Mouse (Mus musculus): ENCODE results near the gene Zfp69. TPM values are rescaled to one million over a fixed set of nuclear protein-coding genes. Genes with fewer than 3 reads are reported as not detected.
A peak's percentile ranks its signal among the peaks of the same experiment; 100 is the strongest.

Gene Zfp69
- polyA plus RNA-seq, 1 experiment from 2014 or later = 11.9 TPM

DNA sequence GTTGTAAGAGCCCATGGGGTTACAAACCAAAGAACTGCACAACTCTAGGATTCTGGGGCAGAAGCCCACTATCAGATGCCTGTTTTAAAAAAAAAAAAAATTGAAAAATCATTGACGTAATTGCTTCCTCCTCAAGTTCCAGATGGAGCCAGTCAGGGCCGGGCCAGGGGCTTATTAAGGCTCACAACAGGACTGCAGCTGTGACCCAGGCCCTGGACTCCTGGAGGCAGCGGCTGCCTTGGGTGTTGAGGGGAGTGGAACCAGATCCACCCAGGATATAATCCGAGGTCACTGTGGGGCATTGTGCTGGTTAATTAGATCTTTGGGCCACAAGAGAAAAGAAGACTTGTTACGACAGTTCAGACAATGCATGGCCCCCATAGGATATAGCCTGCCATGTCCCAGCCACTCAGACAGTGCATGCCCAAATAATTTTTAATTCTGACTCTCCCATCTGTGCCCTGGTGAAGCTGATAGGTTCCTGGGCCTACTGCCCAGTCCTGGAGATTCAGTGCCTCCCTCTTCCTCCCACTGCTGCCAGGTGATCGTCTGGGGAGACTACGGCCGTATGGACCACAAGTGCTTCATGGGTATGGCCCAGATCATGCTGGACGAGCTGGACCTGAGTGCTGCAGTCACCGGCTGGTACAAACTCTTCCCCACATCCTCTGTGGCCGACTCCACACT, 60.6 kb downstream of the Zfp69 start:
- peak overlapping the region; percentile 8 for H3K27ac ChIP-seq
- H3K27me3 ChIP-seq (ENCODE audit: low read depth, poor library complexity, severe bottlenecking) = 0 out of 2 replicates have a peak, but pooled peaks cover 3% of the 10 kb centered on the region
- H3K4me3 ChIP-seq = no peak overlapping the region
- H3K4me1 ChIP-seq = peaks cover 51% of the 10 kb centered on the region
- H3K36me3 ChIP-seq = no peaks in the 10 kb centered on the region
- peak; percentile 68 for DNase-seq (ENCODE audit: low spot score)
- H3K9me3 ChIP-seq (replicated peaks) = no peaks in the 10 kb centered on the region
- WGBS = 65% methylated on average over 11 of the region's 11 CpGs

DNA sequence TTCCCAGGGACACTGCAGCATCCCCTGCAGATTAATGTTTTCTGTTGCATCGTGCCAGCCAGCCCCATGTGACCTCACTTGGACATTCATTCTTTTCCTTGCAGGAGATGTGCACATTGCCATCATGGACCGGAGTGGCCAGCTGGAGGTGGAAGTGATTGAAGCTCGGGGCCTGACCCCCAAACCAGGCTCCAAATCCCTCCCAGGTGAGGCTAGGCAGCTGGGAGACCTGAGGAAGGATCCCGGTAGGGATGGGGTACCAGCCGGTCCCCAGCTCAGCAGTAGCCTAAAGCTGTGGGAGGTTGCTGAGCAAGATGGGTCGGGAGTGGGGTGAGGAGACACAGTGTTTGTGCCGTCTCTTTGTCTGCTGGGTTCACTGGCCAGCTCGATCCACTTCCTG, 62.6 kb downstream of the Zfp69 start:
- Histone ChIP-seq H3K4me1 (peaks cover 60% of the 10 kb centered on the region), H3K4me3 (no peak overlapping the region)
- 72% methylated on average over 8 of the region's 8 CpGs for WGBS

DNA sequence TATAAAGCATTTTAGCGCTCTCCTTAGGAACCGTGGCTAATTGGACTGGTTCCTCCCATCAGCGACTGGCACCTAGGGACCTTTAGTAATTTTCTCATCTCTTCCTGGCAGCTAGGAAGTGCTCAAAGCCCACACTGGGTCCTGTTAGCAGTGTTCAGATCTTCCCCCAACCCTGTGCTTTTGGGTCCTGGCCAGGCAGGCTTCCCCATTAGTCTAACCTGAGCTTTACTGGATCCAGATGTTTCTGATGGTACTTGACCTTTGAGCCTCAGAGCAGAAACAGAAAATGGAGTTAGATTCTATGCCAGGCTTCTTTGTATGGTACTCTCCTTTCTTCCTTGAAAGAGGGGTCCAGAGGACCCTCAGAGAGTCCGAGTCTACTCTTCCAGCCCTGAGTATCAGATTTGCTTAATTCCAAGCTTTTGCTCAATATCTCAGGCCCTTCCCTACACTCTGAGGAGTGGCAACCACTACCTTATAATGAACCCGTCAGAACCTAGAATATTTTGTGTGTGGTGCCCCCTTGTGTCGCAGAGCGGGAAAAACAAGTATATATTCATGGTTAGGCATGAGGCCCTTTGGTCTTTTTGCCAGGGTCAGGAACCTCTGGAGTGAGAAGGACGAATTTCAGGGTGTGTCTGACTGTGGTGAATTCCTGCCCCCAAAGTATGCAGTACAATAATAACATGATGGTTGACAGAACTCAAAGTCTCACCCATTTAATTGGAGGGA, 64.0 kb downstream of the Zfp69 start:
- Histone ChIP-seq H3K4me3 (no peak overlapping the region), H3K27me3 (ENCODE audit: low read depth, poor library complexity, severe bottlenecking) (0 out of 2 replicates have a peak, but pooled peaks cover 6% of the 10 kb centered on the region), H3K27ac (no peak overlapping the region), H3K36me3 (no peaks in the 10 kb centered on the region), H3K4me1 (peaks cover 65% of the 10 kb centered on the region), H3K9me3 (replicated peaks) (no peaks in the 10 kb centered on the region)
- WGBS = 25% methylated on average over 8 of the region's 8 CpGs
- peak; percentile 56 for DNase-seq (ENCODE audit: low spot score)

More for the DNA sequence above, 62.6 kb downstream of the Zfp69 start:
- Histone ChIP-seq H3K27me3 (ENCODE audit: low read depth, poor library complexity, severe bottlenecking) (0 out of 2 replicates have a peak, but pooled peaks cover 3% of the 10 kb centered on the region), H3K9me3 (replicated peaks) (no peaks in the 10 kb centered on the region), H3K27ac (0 out of 2 replicates have a peak overlapping the region, but pooled peaks have one; percentile 14), H3K36me3 (no peaks in the 10 kb centered on the region)
- DNase-seq (ENCODE audit: low spot score) = no peak

DNA sequence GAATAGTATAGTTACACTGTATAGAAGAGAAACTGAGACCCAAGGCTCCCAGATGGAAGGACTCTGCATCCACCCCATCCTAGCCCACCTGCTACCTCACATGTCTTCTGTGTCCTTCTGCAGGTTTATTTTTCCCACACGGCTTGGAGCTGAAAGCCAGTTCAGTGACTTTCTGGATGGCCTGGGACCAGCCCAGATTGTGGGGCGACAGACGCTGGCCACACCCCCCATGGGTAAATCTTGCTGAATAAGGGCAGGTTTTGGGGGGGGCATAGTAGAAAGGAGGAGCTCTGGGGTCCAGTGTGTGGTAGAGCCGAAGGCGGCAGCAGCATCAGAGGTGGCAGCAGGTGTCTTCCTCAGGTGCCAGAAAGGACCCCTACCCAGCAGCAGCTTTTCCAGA, 64.7 kb downstream of the Zfp69 start:
- no peak overlapping the region for H3K27ac ChIP-seq
- 0 out of 2 replicates have a peak, but pooled peaks cover 4% of the 10 kb centered on the region for H3K27me3 ChIP-seq (ENCODE audit: low read depth, poor library complexity, severe bottlenecking)
- DNase-seq (ENCODE audit: low spot score) = no peak
- no peaks in the 10 kb centered on the region for H3K36me3 ChIP-seq
- H3K4me1 ChIP-seq = peaks cover 69% of the 10 kb centered on the region
- H3K9me3 ChIP-seq (replicated peaks) = no peaks in the 10 kb centered on the region
- 83% methylated on average over 5 of the region's 5 CpGs for WGBS
- H3K4me3 ChIP-seq = no peak overlapping the region

DNA sequence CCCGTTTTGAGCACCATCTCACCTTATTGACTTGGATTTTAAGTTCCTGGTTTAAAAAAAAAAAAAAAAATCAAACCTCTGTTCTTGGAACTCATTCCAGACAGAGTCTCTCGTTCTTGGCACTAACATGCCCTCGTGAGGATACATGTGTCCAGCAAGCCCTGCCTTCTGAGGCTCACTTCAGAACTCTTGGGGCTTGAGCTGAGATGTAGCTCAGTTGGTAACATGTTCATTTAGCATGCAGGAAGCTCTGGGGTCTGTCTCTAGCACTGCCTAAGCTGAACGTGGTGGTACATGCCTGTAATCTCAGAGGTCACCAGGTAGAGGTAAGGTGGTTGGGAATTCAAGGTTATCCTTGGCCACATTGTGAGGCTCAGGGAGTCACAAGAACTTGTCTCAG, 65.4 kb downstream of the Zfp69 start:
- Histone ChIP-seq H3K27me3 (ENCODE audit: low read depth, poor library complexity, severe bottlenecking) (0 out of 2 replicates have a peak, but pooled peaks cover 4% of the 10 kb centered on the region), H3K4me3 (no peak overlapping the region), H3K27ac (no peak overlapping the region), H3K4me1 (peaks cover 63% of the 10 kb centered on the region), H3K9me3 (replicated peaks) (no peaks in the 10 kb centered on the region), H3K36me3 (no peaks in the 10 kb centered on the region)
- WGBS = 53% methylated on average over 4 of the region's 4 CpGs
- no peak for DNase-seq (ENCODE audit: low spot score)

DNA sequence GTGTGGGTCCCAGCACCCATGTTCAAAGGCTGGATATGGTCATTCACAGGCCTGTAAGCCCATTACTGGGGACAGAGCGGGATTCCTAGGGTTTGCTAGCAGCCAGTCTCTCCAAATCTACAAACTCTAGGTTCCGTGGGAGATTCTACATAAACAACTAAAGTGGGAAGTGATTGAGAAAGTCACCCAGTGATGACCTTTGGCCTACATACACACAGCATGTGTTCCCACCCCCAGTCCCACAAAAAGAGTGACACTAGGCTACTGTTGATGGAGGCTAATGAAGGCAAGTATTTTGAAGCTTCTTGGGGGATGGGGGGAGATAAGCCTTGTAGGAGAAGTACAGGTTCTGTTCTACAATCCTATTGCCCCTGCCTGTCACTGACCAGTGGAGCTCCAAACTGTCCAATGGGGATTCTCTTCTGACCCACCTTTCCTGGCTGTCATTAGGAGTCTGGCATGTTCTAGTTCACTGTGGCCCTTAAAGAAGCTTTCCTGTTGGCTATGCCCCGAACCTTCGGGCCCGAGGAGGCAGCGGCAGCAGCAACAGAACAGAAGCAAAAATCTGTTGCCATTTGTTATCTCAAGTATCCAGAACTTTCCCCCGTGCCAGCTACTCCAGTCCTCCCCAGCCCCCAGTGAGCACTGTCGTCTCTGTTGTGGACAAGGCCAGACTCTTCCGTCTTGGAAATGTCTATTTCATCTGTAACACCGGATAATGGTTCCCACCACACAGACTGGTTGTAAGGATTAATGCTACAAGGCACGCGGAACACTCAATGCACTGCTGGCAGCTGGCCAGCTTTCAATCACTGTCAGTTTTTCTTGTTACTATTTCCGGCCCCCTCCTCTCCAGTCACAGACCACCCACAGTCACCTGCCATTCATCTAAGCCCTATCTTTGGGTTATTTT, 66.0 kb downstream of the Zfp69 start:
- no peaks in the 10 kb centered on the region for H3K36me3 ChIP-seq
- WGBS = 57% methylated on average over 13 of the region's 13 CpGs
- no peaks in the 10 kb centered on the region for H3K9me3 ChIP-seq (replicated peaks)
- no peak for DNase-seq (ENCODE audit: low spot score)
- H3K4me1 ChIP-seq = peaks cover 61% of the 10 kb centered on the region
- no peak overlapping the region for H3K27ac ChIP-seq
- no peak overlapping the region for H3K4me3 ChIP-seq
- 0 out of 2 replicates have a peak, but pooled peaks cover 4% of the 10 kb centered on the region for H3K27me3 ChIP-seq (ENCODE audit: low read depth, poor library complexity, severe bottlenecking)

DNA sequence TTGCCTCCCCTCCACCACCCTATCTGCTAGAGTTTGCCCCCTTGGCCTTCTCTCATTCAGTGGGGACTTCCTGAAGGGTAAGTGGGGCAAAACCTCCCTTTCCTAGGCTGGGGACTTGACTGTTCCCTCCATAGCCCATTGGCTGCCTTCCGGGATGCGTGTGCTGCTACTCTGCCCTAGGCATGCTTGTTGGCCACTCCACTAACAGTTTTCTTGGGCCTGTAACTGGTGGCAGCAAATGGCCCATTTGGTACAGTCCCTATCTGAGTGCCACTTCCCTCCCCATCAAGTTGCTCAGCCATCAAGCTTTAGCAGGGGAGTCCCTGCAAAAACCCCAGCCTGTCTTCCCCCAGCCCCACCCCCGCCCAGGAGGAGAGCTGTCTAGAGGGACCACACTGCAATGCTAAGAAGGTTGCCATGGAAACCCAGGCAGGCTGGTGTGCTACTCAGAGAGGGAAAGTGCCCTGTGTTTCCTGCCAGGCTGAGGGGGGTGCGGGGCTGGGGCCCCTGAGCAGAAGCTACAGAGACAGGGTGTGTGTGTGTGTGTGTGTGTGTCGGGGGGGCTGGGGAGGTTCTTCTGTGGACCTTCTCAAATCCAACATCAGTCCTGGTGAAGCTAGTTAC, 69.4 kb downstream of the Zfp69 start:
- no peak for DNase-seq (ENCODE audit: low spot score)
- H3K4me1 ChIP-seq = peaks cover 36% of the 10 kb centered on the region
- H3K27ac ChIP-seq = no peak overlapping the region
- H3K4me3 ChIP-seq = no peak overlapping the region
- no peaks in the 10 kb centered on the region for H3K36me3 ChIP-seq
- H3K27me3 ChIP-seq (ENCODE audit: low read depth, poor library complexity, severe bottlenecking) = 0 out of 2 replicates have a peak, but pooled peaks cover 4% of the 10 kb centered on the region
- WGBS = 47% methylated on average over 5 of the region's 5 CpGs
- no peaks in the 10 kb centered on the region for H3K9me3 ChIP-seq (replicated peaks)

DNA sequence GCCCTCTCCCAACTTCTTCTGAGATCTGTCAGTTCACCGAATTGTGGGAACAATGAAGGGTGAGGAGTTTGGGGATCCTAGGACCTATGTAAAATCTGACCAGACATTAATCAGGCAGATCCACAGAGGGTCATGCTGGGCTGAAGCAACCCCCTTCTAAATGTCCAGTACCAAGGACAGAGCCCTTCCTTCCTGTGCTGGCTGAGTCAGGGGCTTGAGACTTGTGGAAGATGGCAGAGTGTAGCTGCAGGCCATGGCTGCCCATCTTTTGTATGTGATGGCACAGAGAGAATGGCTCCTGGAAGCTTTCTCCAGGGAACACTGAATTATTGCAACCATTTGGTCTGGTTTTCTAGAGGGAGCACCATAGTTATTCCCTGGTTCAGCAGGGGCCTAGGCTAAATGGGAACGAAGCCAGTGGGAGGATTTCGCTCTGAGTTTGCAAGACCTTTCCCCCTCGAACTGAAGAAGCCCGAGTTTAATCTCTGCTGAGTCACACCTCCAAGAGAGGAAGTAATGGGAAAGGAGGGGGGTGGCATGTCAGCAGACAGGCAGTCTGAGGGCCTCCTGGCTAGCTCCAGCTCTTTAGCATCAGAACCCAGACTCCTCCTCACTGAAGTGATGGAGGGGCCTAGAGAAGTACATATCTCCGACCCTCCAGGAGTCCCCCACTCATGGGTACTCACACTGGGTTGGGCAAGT, 70.6 kb downstream of the Zfp69 start:
- WGBS = 62% methylated on average over 6 of the region's 6 CpGs
- 0 out of 2 replicates have a peak, but pooled peaks cover 4% of the 10 kb centered on the region for H3K27me3 ChIP-seq (ENCODE audit: low read depth, poor library complexity, severe bottlenecking)
- no peak overlapping the region for H3K27ac ChIP-seq
- H3K9me3 ChIP-seq (replicated peaks) = no peaks in the 10 kb centered on the region
- DNase-seq (ENCODE audit: low spot score) = no peak
- no peaks in the 10 kb centered on the region for H3K36me3 ChIP-seq
- H3K4me3 ChIP-seq = no peak overlapping the region
- H3K4me1 ChIP-seq = peaks cover 25% of the 10 kb centered on the region

Small RNA genes lying within 50 kb of the gene (microRNA-seq; reads per million reads assigned to microRNA genes)
- gene Mir7015 = not detected

Other genes starting within 250 kb of the Zfp69 start
- 3.0 and 6.9 TPM in 2 replicates for gene Kcnq4, start 203.1 kb downstream of the Zfp69 start, polyA plus RNA-seq (2016; fragmentation: Nextera tagmentation; extraction: Ambion mirVana)
- 129 TPM in 2 replicates for gene Nfyc, start 120.1 kb downstream of the Zfp69 start, polyA plus RNA-seq (2016; fragmentation: Nextera tagmentation; extraction: Ambion mirVana)
- 0.24 and 0.39 TPM in 2 replicates for gene Rims3, start 96.9 kb downstream of the Zfp69 start, polyA plus RNA-seq (2016; fragmentation: Nextera tagmentation; extraction: Ambion mirVana)
- 36.4 and 37.3 TPM in 2 replicates for gene Exo5, start 26.7 kb downstream of the Zfp69 start, polyA plus RNA-seq (2016; fragmentation: Nextera tagmentation; extraction: Ambion mirVana)
- 14.2 and 14.3 TPM in 2 replicates for gene Smap2, start 65.5 kb upstream of the Zfp69 start, polyA plus RNA-seq (2016; fragmentation: Nextera tagmentation; extraction: Ambion mirVana)
- 1.1 and 9.1 TPM in 2 replicates for gene Col9a2, start 87.7 kb upstream of the Zfp69 start, polyA plus RNA-seq (2016; fragmentation: Nextera tagmentation; extraction: Ambion mirVana)
- 26.3 and 26.4 TPM in 2 replicates for gene Zmpste24, start 146.5 kb upstream of the Zfp69 start, polyA plus RNA-seq (2016; fragmentation: Nextera tagmentation; extraction: Ambion mirVana)
- gene Tmco2, start 157.5 kb upstream of the Zfp69 start, polyA plus RNA-seq (2016; fragmentation: Nextera tagmentation; extraction: Ambion mirVana) = not detected in 2 replicates

Measured in limb, embryonic 10.5 days (tissue).